Mouse (Mus musculus): ENCODE results near the gene Iah1. TPM values are rescaled to one million over a fixed set of nuclear protein-coding genes. Genes with fewer than 3 reads are reported as not detected.

Gene Iah1
- polyA plus RNA-seq, 2 experiments: 45.6 to 52.9 TPM

DNA sequence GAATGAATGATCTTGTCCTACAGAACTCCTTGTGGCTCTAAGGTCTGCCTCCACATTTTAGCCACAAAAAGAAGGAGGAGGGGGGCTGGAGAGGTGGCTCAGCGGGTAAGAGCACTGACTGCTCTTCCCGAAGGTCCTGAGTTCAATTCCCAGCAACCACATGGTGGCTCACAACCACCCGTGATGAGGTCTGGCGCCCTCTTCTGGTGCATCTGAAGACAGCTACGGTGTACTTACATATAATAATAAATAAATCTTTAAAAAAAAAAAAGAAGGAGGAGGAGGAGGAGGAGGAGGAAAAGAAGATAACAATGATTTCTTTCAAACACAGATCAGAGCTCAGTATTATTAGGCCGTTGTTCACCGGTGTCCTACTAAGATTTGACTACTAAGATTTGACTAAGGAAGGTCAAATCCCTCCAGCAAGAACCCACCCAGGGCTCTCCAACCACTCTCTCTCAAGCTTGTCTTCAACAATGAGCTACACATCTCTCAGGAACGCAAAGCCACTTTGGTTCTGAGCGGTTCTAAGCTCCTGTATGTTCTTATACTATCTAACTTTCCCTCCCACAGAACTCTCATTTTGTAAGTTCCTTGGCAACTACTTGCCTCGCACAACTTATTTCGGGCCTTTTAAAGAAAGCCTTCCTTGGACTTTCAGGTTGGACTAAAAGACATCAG lies 31.3 kb upstream of the Iah1 start, which contains the start of gene Cpsf3:
TSS of gene Cpsf3 (plus strand) at position 631 of the 681 bp plus-strand sequence.
- WGBS: 53% methylated on average over 11 of the region's 11 CpGs

DNA sequence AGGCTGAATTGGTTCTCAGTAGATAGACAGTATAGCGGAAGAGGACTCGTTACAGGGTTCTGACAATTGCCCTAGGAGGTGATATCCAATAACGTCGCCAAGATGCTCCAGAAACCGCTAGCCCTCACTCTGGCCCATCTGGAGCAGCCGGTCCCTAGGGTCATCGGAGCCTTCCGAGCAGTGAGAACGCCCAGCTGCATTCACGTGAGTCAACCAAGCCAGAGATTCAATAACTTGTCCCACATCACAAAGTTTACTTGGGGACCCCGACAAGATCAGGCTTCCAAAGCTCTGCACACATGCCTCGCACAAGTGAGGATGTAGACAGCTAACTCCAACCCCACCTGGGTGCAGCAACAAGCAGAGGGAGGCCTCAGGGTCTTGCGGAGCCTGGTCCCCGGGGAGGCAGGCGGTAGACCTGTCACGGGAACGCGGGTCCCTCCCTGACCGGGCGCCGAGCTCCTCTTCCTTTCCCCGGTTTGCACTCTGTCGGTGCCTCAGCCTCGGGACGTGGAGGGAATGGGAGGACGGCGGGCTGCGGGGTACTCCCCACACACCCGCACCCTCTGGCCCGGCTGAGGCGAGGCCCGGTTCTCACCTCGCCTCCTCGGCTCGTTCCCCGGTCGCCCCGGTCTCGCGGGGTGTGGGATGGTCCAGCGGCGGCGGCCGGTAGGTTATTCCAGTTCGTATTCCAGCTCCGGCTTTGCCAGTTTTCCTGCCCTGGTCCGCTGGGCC lies 30.5 kb upstream of the Iah1 start:
- ATAC-seq (ENCODE audit: low FRiP score, low read depth) (no peak; the same call in 1 of the 2 replicates), DNase-seq (ENCODE audit: low spot score) (no peak)
- peak overlapping the region; percentile 89 for H3K4me3 ChIP-seq (replicated peaks; ENCODE audit: low read length)
- H3K27me3 ChIP-seq (ENCODE audit: control insufficient read depth, insufficient read depth, low read length): no peaks in the 10 kb centered on the region
- H3K36me3 ChIP-seq (ENCODE audit: control insufficient read depth, insufficient read depth, low read length): peaks cover 12% of the 10 kb centered on the region
- H3K9me3 ChIP-seq (ENCODE audit: control insufficient read depth, low read length): no peaks in the 10 kb centered on the region
- peaks cover 4% of the 10 kb centered on the region; the same call in 1 of the 2 replicates for H3K4me1 ChIP-seq (ENCODE audit: control insufficient read depth, insufficient read depth, low read length)
- peak overlapping the region; percentile 86 for H3K9ac ChIP-seq (ENCODE audit: low read depth, low read length, severe bottlenecking)
- under 1% methylated on average over 46 of the region's 47 CpGs for WGBS
- TF ChIP-seq POLR2A (IDR thresholded peaks at IDR 0.05; ENCODE audit: borderline replicate concordance, extremely low read depth, insufficient read depth, insufficient read length): 0 out of 2 replicates have a peak, but pooled peaks have one; percentile 30
- peak overlapping the region; percentile 68 for H3K27ac ChIP-seq (replicated peaks; ENCODE audit: low read depth, low read length)
- peak overlapping the region; percentile 69 for H3K4me2 ChIP-seq (replicated peaks; ENCODE audit: low read depth, low read length, severe bottlenecking)

More for the DNA sequence above, 31.3 kb upstream of the Iah1 start, which contains the start of gene Cpsf3:
- peaks cover 4% of the 10 kb centered on the region; the same call in 1 of the 2 replicates for H3K4me1 ChIP-seq (ENCODE audit: control insufficient read depth, insufficient read depth, low read length)
- H3K27me3 ChIP-seq (ENCODE audit: control insufficient read depth, insufficient read depth, low read length): no peaks in the 10 kb centered on the region
- peak within 1 kb of the TSS; percentile 89 for H3K4me3 ChIP-seq (replicated peaks; ENCODE audit: low read length)
- no peak for DNase-seq (ENCODE audit: low spot score)
- H3K9me3 ChIP-seq (ENCODE audit: control insufficient read depth, low read length): no peaks in the 10 kb centered on the region
- ATAC-seq (ENCODE audit: low FRiP score, low read depth): no peak
- H3K9ac ChIP-seq (ENCODE audit: low read depth, low read length, severe bottlenecking): peak within 1 kb of the TSS; percentile 86
- no peak for TF ChIP-seq POLR2A (IDR thresholded peaks at IDR 0.05; ENCODE audit: borderline replicate concordance, extremely low read depth, insufficient read depth, insufficient read length)
- peaks cover 4% of the 10 kb centered on the region for H3K36me3 ChIP-seq (ENCODE audit: control insufficient read depth, insufficient read depth, low read length)
- H3K27ac ChIP-seq (replicated peaks; ENCODE audit: low read depth, low read length): peak within 1 kb of the TSS; percentile 89
- H3K4me2 ChIP-seq (replicated peaks; ENCODE audit: low read depth, low read length, severe bottlenecking): peak within 1 kb of the TSS; percentile 70

DNA sequence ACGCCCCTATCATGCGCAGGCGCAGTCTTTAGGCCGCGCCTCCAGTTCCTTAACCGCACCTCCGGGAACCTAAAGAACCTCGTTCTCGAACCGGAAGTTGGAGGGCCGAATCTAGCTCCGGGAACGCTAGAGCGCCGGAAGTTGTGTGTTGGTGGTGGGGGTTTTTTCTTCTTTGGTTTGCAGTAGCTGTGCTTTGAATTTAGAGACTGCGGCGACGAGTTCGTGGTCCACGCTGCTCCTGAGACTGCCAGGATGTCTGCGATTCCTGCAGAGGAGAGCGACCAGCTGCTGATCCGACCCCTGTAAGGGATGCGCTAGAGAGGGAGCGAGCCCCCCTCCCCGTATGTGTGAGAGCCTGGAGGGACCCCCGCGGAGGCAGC lies 30.0 kb upstream of the Iah1 start, which contains the start of gene Itgb1bp1:
TSS of gene Itgb1bp1 (minus strand) at position 42 of the 380 bp plus-strand sequence.
- TF ChIP-seq POLR2A (IDR thresholded peaks at IDR 0.05; ENCODE audit: borderline replicate concordance, extremely low read depth, insufficient read depth, insufficient read length): no peak
- DNase-seq (ENCODE audit: low spot score) (peak; percentile 99), ATAC-seq (ENCODE audit: low FRiP score, low read depth) (peak; percentile 96)
- Histone ChIP-seq H3K36me3 (ENCODE audit: control insufficient read depth, insufficient read depth, low read length) (peaks cover 18% of the 10 kb centered on the region), H3K27ac (replicated peaks; ENCODE audit: low read depth, low read length) (peak within 1 kb of the TSS; percentile 89), H3K4me2 (replicated peaks; ENCODE audit: low read depth, low read length, severe bottlenecking) (peak within 1 kb of the TSS; percentile 70), H3K9me3 (ENCODE audit: control insufficient read depth, low read length) (no peaks in the 10 kb centered on the region), H3K9ac (ENCODE audit: low read depth, low read length, severe bottlenecking) (peak within 1 kb of the TSS; percentile 86), H3K4me1 (ENCODE audit: control insufficient read depth, insufficient read depth, low read length) (peaks cover 4% of the 10 kb centered on the region; the same call in 1 of the 2 replicates), H3K27me3 (ENCODE audit: control insufficient read depth, insufficient read depth, low read length) (no peaks in the 10 kb centered on the region), H3K4me3 (replicated peaks; ENCODE audit: low read length) (peak within 1 kb of the TSS; percentile 89)
- WGBS: 0% methylated on average over 28 of the region's 28 CpGs

DNA sequence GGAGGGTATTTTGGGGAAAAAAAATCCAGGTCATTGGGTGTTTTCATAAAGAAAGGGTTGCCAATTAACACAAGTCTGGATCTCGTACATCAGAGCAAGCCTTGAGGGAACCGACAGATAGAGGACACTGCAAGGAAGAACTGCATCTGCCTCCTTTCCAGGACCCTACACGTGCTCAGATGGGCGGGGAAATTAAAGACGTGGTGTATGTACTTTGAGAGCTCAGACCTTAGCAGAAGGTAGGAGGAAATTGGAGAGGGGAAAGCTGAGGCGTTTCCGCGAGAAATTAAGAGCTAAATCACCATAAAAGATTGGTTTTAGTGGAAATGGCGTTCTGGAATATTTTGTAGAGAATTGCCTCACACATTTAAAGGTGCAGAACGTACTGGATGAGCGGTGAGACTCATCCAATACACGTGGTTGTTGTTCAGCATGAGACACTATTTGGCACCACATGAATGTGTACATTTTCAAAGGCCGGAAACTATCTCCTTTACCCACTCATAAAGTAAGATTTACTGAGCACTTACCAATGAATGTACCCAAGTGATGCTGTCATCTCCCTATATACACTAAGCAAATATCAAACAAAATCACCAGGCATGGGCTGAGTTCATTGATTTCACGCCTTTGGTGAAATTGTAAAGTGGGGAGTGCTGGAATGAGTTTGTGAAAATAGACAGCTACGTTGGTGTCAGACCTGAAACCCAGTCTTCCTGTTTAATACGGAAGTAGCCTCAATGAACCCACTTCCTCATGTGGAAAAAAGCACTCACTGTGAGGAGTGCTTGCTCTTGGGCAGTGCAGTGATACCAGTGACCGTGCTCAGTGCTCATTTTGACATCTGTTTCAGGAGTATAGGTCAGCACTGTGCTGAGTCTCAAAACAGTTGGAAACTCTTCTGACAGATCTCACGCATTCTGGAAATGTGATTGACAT lies 29.2 kb upstream of the Iah1 start:
- Histone ChIP-seq H3K9me3 (ENCODE audit: control insufficient read depth, low read length) (no peaks in the 10 kb centered on the region), H3K27me3 (ENCODE audit: control insufficient read depth, insufficient read depth, low read length) (no peaks in the 10 kb centered on the region), H3K9ac (ENCODE audit: low read depth, low read length, severe bottlenecking) (peak overlapping the region; percentile 86), H3K36me3 (ENCODE audit: control insufficient read depth, insufficient read depth, low read length) (peaks cover 25% of the 10 kb centered on the region), H3K27ac (replicated peaks; ENCODE audit: low read depth, low read length) (peak overlapping the region; percentile 89), H3K4me1 (ENCODE audit: control insufficient read depth, insufficient read depth, low read length) (peaks cover 4% of the 10 kb centered on the region; the same call in 1 of the 2 replicates), H3K4me2 (replicated peaks; ENCODE audit: low read depth, low read length, severe bottlenecking) (peak overlapping the region; percentile 70), H3K4me3 (replicated peaks; ENCODE audit: low read length) (peak overlapping the region; percentile 89)
- DNase-seq (ENCODE audit: low spot score) (no peak), ATAC-seq (ENCODE audit: low FRiP score, low read depth) (no peak)
- 33% methylated on average over 18 of the region's 18 CpGs for WGBS
- no peak for TF ChIP-seq POLR2A (IDR thresholded peaks at IDR 0.05; ENCODE audit: borderline replicate concordance, extremely low read depth, insufficient read depth, insufficient read length)
